Comparison of ENCODE assay signal across 17 mouse cellular contexts in the genomic region with DNA sequence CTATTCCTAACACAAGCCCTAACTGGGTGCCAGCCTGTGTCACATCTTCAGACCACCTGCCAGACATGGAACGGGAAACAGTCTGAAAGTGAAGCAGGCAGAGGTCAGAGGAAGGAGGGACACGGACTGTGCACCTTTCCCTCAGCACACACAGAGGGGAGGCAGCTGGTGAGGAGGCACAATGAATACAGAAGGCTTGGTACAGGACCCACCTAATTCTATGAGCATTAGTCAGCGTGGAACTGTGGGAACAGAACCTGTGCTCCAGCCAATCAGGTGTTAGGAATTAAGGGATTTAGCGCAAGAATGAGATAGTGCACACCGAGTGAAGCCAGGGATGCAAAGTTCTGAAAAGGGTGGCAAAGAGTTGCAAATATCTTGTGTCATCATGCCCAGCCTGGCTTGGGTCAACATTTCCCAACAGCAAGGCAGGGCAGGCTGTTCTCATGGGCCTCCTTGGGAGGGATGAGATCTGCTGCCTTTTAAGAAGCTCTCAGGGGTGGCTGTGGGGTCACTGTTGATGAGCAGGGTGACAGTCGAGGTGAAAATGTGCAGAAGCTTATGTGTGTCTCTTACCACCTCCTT.
"Had no signal": no experiment of that assay in that cellular context is flagged by ENCODE, and none has a peak within 500 bp of the region (broad histone marks: within the 10 kb centered on the region; RNA-seq: fewer than 3 reads in every experiment).

No protein-coding gene starts in this region.

- H3K27me3 ChIP-seq: limb, embryonic 13.5 days; liver, embryonic 12.5 days; midbrain, embryonic 15.5 days; neural tube, embryonic 13.5 days had no signal

- H3K27ac ChIP-seq: layer of hippocampus, adult 2 months; limb, embryonic 13.5 days; liver, embryonic 12.5 days; midbrain, embryonic 15.5 days; neural tube, embryonic 13.5 days had no signal

- H3K9ac ChIP-seq: limb, embryonic 13.5 days; liver, embryonic 12.5 days; lung, embryonic 14.5 days; midbrain, embryonic 15.5 days; neural tube, embryonic 13.5 days had no signal

- H3K4me2 ChIP-seq: limb, embryonic 13.5 days; liver, embryonic 12.5 days; lung, embryonic 14.5 days; midbrain, embryonic 11.5 days; midbrain, embryonic 15.5 days; neural tube, embryonic 13.5 days had no signal

- DNase-seq: kidney, adult 18-20 months; kidney, postnatal 10 days; kidney, postnatal 4 days; left cerebral cortex, postnatal 4 days; lung, embryonic 14.5 days; lung, postnatal 10 days; lung, postnatal 4 days; retina, postnatal 1 day; right cerebral cortex, postnatal 14 days; thymus, postnatal 4 days had no signal

- H3K9me3 ChIP-seq: limb, embryonic 13.5 days; liver, embryonic 12.5 days; megakaryocyte, embryonic 14.5 days; midbrain, embryonic 15.5 days; neural tube, embryonic 13.5 days had no signal

- ATAC-seq: liver, embryonic 12.5 days; midbrain, embryonic 15.5 days had no signal

- H3K4me3 ChIP-seq: layer of hippocampus, adult 2 months; limb, embryonic 13.5 days; liver, embryonic 12.5 days; megakaryocyte, embryonic 14.5 days; midbrain, embryonic 15.5 days; neural tube, embryonic 13.5 days had no signal

- H3K36me3 ChIP-seq: limb, embryonic 13.5 days; liver, embryonic 12.5 days; midbrain, embryonic 15.5 days; neural tube, embryonic 13.5 days had no signal

- H3K4me1 ChIP-seq: limb, embryonic 13.5 days; liver, embryonic 12.5 days; midbrain, embryonic 15.5 days had no signal
